Mouse (Mus musculus) right cerebral cortex, postnatal 4 days (tissue): Measurements from ENCODE around the gene Coq8a.
A peak's percentile ranks its signal among the peaks of the same experiment; 100 is the strongest.

Experiments used
- DNase-seq: peaks from one replicate; pipeline ENCODE4 v3.0.0-alpha.2; 2022

Coq8a gene

DNA sequence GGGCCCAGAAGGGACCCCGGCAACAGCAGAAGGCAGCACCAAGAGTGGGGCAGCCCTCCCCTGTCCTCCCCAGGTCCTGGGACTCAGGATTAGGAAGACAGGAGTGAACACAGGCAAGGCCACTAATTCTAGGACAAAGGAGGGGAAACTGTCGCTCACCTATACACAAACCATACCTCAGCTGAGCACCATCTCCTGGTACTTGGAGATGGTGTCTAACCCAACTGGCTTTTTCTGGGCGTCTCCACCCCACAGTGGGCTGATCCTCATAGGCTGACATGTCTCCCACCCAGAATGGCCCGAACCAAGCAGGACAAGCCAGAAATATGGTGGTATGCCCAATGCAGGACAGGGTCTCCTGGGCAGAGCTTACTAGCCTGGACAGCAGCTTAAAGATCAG lies 26.8 kb downstream of the Coq8a start:
- no peak for DNase-seq

DNA sequence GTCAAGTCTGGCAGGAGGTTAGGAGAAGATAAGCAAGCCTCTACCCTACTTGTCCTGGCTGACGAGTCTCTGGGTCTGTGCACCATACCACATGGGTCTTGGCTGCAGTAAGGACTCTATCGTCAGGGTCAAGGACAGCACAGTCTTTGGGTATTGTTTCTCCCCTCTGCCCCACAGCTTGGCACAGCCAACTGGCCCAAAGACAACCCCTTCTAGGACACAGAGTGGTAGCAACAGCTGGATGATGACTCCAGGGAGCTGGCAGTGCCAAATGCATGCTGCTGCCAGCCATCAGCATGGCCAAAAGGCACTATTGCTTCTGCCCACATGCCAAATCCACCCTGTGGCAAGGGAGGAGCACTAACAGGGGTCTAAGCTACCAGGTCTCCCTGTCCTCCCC lies 27.5 kb downstream of the Coq8a start:
- DNase-seq: no peak

DNA sequence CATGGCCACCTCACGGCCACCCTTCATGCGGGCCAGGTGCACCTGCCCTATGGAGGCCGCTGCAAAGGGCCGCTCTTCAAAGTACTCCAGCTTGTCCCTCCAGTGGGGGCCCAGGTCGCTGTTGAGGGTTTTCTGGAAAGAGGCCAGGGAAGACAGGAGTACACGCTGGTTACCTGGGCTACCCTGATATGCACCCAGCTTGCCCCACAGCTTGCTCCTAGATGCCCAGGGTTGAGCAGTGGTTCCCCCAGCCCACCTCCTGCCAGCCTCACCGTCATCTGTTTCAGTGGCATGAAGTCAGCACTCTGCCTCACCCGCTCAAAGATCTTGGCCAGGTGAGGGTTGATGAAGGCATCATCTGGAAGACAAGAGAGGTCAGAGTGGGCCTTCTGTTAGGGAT lies 29.3 kb downstream of the Coq8a start:
- no peak for DNase-seq

DNA sequence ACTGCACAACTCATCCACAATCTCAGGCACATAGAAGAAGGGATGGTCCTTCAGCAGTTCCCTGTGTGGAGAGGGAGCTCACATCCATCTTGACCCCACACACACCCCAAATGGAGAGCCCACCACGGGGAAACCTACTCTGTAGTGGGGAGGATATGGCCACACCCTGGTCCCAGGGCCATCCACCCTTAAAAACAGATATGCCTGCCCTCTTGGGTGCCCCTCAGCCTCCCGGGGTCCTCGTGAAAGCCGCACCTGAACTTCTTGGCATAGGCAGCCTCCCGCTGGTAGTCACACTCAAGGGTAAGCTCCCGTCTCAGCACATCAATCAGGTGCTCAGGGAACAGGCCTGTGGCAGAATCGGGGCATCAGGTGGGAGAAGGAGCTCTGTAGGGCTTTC lies 30.2 kb downstream of the Coq8a start:
- DNase-seq: no peak

DNA sequence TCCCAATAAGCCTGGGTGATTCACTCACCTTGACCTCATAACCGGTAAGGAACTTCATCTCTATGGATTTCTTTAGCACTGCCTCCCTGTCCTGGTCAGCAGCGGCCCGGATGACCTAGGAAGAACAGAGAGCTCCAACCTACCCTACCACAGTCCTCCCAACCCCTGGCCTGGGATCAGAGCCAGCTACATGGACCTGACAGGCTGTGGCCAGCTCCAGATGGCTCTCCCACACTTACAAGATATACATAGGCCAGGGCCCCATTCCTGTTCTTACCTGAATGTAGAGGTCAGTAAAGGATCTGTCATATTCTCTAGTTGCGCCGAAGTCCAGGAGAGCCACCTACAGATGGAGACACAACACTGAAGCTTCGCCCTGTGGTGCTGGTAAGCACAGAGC lies 31.1 kb downstream of the Coq8a start:
- no peak for DNase-seq

DNA sequence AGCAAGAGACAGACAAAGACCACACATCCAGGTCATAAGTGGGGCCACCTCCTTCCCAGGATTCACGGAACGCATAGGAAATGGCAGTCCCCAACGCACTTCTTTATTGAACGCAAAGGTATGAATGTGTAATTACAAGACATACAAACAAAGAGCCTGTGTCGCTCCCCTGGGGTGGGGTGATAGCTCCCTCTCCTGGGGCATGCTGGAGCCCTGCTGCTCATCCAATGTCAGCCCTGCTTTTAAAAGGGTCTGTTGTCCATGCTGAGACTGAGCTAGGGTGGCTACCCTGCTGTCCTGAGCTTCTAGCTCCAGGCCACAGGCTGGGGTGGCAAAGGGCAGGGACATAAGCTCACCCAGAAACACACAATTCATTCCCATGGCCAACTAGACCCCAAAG lies 32.9 kb downstream of the Coq8a start:
- no peak for DNase-seq

DNA sequence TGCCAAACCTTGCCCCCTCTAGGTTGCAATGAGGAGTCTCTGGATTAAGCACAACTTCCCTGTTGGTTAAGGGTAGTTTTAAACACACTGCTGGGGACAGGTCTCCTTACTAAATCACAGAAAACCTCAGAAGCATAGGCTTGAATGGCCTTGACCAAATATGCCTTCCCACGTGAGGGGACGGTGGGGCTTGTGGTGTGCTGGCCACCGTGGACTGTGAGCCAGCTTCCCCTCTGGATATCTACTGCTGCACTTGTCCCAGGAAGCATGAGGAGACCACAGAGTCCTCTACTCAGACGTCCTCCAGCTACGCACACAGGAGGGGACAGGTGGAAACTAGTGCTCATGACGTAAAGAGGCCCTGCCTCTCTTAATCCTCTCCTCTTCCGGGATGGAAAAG lies 36.4 kb downstream of the Coq8a start:
- DNase-seq: no peak

DNA sequence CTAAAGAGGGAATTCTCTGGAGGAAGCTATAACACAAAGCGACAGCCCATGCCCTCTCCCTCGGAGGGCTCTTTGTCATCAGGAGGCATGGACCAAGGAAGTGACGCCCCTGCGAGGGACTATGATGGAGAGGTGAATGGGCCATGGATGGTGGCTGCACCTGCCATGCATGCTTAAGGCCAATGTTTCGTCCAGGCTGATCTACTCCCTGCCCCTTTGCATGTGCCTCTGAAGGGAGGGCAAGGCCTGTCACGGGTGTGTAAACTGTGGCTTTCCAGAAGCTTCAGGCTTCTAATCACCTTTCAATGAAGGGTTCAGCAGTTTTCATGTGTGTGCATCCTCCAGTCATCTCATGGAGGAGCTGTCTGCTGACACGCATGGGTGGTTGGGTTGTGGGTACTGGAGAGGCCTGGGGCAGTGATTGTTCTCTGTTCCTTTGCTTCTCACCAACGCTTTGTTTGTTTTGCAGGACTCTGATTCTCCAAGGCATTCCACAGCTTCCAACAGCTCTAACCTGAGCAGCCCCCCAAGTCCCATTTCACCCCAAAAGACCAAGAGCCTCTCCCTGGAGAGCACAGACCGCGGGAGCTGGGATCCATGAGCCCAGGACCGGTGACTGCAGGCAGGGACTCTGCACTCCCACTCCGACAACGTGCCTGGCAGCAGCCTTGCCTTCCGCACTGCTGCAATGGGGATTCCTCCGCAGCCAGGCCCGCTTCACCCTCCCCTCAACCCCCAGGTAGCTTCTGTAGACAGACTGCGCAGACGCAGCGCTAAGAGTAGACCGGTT lies 37.6 kb downstream of the Coq8a start:
- no peak for DNase-seq

DNA sequence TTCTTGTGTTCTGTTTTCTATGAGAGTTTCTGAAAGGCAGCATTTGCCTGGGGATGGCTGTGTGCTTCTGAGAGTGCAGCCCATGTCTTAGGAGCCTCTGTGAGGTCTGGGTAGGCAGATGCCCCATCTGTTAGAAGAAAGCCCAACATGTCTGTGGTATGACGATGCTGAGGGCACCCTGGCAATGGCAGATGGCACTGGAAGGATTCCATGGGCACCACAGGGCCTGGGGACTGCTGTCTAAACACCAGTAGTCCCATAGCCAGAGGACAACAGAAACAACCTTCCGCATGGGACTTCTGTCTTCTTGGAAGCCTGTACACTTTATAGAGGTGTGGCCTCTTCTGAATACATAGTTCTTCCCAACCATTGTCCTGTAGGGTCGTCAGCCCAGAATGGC lies 38.2 kb downstream of the Coq8a start:
- DNase-seq: no peak

DNA sequence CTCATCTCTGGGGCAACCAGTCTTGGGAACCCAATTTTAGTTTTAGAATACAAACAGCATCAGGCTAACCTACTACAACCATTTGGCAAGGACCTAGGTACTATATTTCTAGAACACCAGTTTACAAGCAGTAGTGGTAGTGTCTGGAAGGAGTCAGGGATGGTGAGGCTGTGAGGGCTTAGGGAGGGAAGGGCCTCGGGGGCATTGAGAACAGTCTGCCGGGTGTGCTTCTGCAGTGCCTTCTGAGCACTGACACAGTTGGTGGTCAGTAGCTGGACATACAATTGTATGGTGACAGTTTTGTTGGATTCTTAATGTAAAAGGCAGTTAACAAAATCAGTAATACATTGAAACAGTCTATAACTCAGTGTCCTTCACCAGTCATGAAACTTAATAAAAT lies 38.9 kb downstream of the Coq8a start:
- DNase-seq: no peak

DNA sequence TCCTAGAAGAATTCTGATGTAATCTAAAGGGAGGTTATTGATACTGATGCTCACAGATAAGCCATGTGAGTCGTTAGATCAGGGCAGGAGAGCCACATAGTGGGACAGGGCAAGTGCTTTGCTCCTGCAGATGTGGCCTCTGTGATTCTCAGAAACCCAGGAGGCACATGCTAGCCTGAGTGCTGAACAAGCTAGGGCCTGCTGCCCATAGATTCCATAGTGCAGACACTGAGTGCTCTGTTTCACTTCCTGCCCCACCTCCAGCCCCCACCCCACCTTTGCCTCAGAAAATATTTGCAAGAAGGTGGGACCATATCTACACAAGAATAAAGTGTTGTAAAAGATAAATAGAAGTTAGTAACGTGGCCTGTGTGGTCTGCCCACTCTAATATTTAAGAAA lies 40.8 kb downstream of the Coq8a start:
- no peak for DNase-seq

DNA sequence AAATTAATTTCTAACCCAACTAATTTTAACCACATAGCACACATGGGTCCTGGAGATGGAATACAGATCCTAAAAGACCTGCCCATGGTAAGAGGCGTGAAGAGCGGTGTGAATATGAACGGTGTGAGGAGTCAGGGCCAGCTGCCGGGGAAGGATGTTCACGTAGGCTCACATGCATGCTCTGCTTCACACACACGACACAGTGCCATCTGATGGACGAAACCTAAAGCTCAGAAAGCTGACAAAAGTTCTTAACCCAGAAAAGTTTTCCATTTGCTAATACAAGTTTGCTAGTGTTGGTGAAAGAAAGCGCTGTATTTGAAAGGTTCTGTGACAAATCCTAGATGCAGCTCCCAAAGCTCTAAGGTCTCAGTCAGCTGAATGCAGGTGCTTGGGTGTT lies 48.2 kb downstream of the Coq8a start:
- no peak for DNase-seq

DNA sequence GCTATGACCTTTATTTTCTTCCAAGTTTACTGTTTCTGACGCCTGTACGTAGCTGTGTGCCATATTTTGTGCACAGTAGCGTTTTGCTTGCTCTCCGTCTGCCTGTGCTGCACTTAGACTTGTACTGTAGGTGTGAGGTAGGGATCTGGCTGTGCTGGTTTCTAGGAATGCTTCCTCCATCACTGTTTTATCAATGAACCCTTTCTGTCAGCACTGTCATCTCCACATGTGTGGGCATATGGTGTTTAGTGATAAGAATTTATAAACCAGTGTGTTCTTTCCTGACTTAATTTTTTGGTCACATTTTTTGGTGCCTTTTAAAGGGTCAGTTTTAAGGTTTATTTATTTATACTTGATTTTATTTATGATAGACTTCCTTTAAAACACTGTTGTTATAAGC lies 50.8 kb downstream of the Coq8a start:
- no peak for DNase-seq

DNA sequence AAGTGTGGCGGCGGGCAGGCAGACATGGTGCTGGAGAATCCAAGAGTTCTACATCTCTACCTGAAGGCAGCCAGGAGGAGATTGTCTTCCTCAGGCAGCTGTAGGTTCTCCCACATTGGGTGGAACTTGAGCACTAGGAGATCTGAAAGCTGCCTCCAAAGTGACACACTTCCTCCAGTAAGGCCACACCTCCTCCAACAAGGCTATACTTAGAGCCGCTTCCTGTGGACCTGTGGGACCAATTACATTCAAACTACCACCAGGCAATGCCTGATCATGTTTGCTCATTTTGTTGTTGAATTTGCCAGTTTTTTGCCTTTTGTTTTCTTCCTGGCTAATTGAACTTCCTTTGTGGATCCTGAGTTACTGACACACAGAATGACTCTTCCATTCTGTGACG lies 51.4 kb downstream of the Coq8a start:
- no peak for DNase-seq

DNA sequence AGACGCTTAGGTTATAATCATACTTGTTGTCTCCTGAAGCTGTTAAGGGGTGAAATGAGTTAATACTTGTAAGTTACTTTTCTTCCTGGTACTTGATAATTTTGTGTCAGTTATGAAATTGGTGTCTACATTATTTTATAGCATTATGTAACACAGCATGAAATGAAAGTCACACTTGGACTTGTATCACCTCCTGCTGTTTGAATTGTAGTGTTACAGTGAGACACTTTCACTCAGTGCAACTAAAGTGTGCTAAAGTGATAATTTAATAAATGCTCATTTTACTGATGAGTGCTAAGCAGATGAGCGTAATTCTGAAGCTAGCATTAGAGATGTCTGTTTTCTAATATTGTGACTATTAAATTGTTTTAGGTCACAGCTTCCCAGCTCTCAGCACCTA lies 58.4 kb downstream of the Coq8a start:
- no peak for DNase-seq

DNA sequence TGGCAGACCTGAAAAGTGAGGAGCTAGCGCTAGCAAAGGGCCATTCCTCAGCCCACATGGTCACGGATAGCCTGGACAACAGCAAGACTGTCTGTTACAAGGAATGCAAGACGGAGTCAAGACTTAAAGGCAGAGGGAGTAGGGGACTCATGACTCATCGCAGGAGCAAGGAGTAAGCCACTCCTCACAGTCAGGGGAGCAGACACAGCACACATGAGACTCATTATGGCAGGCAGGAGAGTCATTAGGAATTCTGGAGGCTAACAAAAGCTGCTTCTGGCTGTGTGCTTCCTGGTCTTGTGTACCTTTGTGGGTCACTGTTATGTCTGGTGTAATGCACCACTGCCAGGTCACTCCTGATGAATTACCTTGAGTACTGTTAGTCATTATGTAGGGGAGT lies 60.2 kb downstream of the Coq8a start:
- DNase-seq: no peak

DNA sequence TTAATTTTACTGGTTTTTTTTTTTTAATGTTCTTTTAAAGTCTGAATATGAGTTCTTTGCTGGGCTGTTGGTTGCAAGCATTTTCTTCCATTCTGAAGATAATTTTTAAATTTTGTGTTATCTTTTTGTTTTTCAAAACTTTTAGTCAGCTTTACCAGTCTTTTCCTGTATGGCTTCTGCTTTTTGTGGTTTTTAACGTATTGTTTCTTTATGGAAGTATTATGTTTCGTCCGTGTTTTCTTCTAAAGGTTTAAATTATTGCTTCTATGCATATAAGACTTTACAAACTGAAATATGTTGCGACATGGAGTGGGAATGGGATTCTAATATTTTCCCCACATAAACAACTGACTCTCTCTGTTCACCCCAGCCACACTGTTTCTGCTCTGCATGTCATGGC lies 67.2 kb downstream of the Coq8a start:
- DNase-seq: no peak

DNA sequence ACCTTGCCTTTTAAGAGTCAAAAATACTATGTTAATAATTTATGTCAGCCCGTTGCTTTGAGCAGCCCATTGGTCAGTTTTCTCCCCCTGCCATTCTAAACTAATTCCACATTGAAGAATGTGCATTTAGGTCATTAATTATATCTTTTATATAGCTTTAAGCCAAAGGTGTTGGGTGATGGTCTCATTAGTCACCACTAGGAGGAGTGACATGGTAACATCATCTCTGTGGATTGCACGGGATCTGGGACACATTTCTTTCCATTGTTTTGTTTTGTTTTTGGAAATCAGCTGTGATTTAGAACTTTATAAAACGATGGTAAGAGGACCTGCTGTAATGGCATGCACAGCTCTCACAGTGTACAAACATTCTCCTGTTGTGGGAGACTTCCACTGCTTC lies 68.0 kb downstream of the Coq8a start:
- no peak for DNase-seq

DNA sequence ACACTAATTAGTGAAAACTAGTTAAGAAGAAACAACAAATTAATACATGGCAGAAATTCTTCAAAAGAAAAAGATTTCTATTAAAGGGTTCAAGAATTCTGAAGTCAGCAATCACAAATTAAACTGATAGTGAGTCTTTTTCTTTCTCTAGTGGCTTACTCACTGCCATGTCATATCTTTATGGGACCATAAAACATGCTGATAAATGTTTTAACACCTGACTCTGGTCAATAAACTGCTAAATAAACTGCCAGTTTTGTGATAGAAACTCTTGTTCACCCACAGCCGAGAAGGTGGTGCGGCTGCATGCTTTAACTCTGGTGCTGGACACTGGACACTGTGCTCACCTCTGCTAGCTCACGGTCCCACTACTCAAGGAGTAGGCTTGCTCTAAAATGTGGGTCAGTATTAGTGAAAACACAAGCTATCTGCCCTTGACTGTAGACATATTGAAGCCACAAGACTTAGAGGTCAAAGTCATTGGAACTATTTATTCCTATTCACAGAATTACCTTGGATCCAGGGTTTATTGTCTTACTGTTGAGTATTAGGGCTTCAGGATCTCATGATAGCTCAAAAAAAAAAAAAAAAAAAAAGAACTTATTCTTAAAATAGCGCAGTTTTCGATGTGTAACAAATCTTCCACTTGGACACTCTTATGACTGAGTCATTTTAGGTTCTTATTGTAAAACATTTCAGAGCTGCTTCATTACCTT lies 71.2 kb downstream of the Coq8a start:
- no peak for DNase-seq

DNA sequence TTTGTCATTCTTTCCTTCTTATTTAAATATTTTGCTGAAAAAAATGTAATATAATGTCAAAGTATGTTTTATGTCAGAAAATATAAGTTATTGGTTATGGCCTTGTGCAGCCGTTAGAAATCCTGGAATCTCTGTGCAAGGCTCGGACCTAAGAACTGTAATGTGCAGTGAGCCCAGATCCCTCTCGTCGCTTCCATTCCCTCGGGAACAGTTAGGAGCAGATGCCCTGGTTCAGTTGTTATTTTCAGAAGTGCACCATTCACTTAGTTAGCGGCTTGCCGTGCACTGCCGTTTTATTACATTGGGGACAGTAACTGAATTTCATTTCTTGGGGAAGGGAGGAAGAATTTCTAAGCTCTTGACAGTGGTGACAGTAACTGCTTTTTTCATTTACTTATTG lies 81.2 kb downstream of the Coq8a start:
- no peak for DNase-seq

DNA sequence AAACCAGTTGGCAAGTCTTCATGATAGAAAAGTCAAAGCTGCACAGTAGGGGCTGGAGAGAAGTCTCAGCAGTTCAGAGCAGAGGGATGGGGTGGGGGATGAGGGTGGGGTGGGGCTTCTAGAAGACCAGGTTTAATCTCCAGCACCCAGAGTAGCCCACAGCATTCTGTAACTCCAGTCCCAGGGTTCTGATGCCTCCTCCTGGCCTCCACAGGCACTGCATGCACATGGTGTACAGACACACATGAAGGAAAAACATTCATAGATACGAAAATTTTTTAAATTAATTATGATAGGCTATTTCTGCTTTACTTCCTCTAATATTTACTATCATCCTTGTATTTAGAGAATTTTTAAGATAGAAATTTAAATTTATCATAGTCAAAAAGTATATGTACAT lies 82.9 kb downstream of the Coq8a start:
- peak; percentile 18 for DNase-seq
